Mouse (Mus musculus): Measurements from ENCODE around the gene Fos. TPM values are rescaled to one million over a fixed set of nuclear protein-coding genes. Genes with fewer than 3 reads are reported as not detected.
"Not testable (repeated sequence)": the region's sequence is repeated elsewhere in the genome, so short reads cannot be mapped to it uniquely, and the experiment has no call there.

The Fos gene
- total RNA-seq, 2 experiments from 2014 or later = 32.1 to 41.9 TPM

DNA sequence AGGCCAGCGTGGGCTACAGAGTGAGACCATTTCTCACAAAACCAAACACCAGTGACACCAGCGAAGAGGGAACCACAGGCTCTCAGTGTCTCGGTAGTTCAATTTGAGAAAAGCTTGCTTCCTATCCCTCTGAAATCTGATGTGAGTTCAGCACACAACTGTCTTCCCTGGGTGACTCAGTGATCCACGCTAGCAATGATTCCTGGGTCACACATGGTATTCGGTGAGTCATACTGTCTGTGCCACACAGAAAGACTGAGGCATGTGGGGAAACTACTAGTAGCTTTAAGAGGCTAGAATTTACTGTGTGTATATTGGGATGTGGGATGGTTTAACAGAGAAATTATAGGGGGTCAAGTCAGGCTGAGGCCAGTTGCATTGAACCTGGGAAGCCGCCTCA is 45.9 kb downstream of the Fos start:
- ATAC-seq (replicated peaks; ENCODE audit: low FRiP score, poor library complexity, severe bottlenecking) = no peak

DNA sequence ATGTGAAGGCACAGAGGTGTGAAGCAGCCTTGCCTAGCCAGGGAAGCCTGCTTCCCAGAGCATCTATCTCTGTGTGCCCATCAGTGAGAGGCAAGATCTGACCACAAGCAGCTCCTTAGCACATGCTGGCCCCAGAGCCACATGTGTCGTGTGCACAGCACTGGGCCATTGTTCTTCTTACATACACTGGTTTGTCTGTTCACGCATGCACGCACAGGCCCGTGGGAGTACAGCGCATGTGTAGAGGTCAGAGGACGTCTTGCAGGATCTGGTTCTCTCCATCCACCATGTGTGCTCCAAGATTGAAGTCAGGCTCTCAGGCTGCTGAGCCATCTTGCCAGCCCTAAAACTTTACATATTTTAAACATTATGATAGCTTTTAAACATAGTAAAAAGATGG is 47.4 kb downstream of the Fos start:
- ATAC-seq (replicated peaks; ENCODE audit: low FRiP score, poor library complexity, severe bottlenecking) = no peak

DNA sequence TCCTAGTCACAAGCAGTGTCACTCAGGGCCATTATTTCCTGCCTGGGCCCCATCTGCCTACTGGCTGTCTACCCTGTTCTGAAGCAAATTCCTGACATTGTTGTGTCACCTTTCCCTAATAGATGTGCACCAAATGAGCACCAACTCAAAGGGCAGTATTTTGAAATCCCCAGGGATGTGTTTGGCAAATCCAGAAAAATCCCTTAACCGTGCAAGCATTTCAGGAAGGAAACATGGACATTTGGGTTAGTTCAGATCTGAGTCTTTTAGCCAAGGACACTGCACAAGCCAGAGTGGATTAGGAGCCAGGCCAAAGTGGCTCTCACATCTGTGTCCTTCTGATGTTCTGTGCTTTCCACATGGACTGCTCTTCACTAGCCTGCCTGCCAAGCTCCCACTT is 48.0 kb downstream of the Fos start:
- no peak for ATAC-seq (replicated peaks; ENCODE audit: low FRiP score, poor library complexity, severe bottlenecking)

GRCm38 (mm10) chr12:85522631-85523388 is 49.1 kb downstream of the Fos start:
- no peak for ATAC-seq (replicated peaks; ENCODE audit: low FRiP score, poor library complexity, severe bottlenecking)

DNA sequence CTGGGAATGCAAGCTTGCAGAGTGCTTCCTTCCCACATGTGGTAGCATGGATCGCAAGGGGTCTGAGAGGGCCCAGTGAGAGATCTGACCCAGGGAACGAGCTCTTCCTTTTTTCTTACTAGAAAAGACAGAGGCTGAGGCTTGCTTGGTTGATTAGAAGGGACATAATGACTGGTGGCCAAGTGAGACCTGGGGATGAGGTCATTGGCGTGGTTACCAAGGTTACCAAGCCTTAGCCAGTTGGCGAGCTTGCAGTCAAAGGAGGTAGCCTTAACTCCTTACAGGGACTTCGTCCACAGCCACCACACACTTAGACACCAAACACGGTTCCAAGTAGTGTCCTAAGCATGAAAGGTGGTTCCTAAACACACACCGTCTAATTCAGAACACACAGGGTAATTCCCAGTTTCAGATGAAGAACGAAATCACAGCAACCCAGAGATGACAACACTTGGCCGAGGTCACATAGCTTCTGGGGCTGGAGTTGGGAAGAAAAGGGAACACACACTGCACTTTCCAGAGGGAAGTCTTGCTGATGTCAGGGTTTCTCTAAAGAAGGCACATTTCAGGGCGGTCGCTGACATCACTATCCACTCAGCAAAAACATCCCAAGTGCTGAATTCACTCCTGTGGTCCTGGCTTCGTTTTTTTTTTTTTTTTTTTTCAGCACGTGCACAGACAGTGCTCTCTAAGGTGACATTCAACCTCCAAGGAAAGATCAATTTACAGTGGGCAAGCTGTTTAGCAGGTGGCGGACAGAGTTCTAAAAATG is 49.9 kb downstream of the Fos start:
- ATAC-seq (replicated peaks; ENCODE audit: low FRiP score, poor library complexity, severe bottlenecking) = no peak

DNA sequence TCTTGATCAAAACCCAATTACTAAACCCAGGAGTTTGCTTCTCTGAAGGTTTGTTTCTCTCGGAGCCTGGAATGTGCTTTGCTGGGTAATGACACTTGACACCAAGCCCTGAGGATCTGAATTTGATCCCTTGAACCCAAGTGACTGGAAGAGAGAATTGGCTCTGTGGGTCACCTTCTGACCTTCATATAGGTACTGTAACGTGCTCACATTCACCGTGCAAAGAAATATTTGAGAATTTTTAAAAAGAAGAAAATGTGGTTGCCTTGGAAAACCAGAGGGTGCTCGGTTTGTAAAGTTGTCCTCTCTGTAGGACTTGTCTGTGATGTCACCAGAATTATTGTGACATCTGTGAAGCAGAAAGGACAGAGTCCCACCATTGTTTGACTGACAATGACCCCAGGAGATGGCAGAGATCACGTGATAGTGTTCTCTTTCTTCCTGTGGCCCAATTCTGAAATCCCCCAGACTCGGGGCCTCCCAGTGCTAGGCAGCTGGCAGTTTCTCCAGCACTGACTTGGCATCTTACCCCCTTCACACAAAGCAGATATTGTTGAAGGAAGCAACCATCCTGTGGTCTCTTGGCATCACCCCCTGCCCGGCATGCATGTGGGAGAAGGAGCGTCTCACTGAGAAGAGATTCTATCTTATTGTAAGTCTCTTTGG is 50.6 kb downstream of the Fos start:
- ATAC-seq (replicated peaks; ENCODE audit: low FRiP score, poor library complexity, severe bottlenecking) = no peak

GRCm38 (mm10) chr12:85524859-85525495 is 51.3 kb downstream of the Fos start:
- ATAC-seq (replicated peaks; ENCODE audit: low FRiP score, poor library complexity, severe bottlenecking) = not testable (repeated sequence)

Other genes with a start within 250 kb of the Fos start
- 0.19 and 1.0 TPM in 2 replicates for gene Mlh3, start 203.3 kb upstream of the Fos start, total RNA-seq (2015; ENCODE audit: low replicate concordance)
- gene Mlh3, start 203.3 kb upstream of the Fos start, total RNA-seq (2017; ENCODE audit: low replicate concordance) = 2.2 and 2.6 TPM in 2 replicates
- 7.9 and 26.1 TPM in 2 replicates for gene Acyp1, start 185.5 kb upstream of the Fos start, total RNA-seq (2015; ENCODE audit: low replicate concordance)
- gene Acyp1, start 185.5 kb upstream of the Fos start, total RNA-seq (2017; ENCODE audit: low replicate concordance) = 13.6 and 21.0 TPM in 2 replicates
- gene Zc2hc1c, start 185.3 kb upstream of the Fos start, total RNA-seq (2015; ENCODE audit: low replicate concordance) = 0.42 TPM in 1 of 2 replicates, not detected in the other
- gene Zc2hc1c, start 185.3 kb upstream of the Fos start, total RNA-seq (2017; ENCODE audit: low replicate concordance) = 0.17 TPM in 1 of 2 replicates, not detected in the other
- gene Nek9, start 134.5 kb upstream of the Fos start, total RNA-seq (2015; ENCODE audit: low replicate concordance) = 5.8 and 11.5 TPM in 2 replicates
- 5.9 and 10.5 TPM in 2 replicates for gene Nek9, start 134.5 kb upstream of the Fos start, total RNA-seq (2017; ENCODE audit: low replicate concordance)
- gene Tmed10, start 99.0 kb upstream of the Fos start, total RNA-seq (2015; ENCODE audit: low replicate concordance) = 79.6 and 96.5 TPM in 2 replicates
- gene Tmed10, start 99.0 kb upstream of the Fos start, total RNA-seq (2017; ENCODE audit: low replicate concordance) = 29.9 and 45.4 TPM in 2 replicates
- gene Jdp2, start 125.1 kb downstream of the Fos start, total RNA-seq (2015; ENCODE audit: low replicate concordance) = 12.7 and 14.6 TPM in 2 replicates
- gene Jdp2, start 125.1 kb downstream of the Fos start, total RNA-seq (2017; ENCODE audit: low replicate concordance) = 12.4 and 13.7 TPM in 2 replicates
- 3.6 TPM in 1 of 2 replicates, not detected in the other for gene Batf, start 212.8 kb downstream of the Fos start, total RNA-seq (2015; ENCODE audit: low replicate concordance)
- gene Batf, start 212.8 kb downstream of the Fos start, total RNA-seq (2017; ENCODE audit: low replicate concordance) = 3.2 and 6.0 TPM in 2 replicates

Measured in erythroblast, adult 5-6 weeks (primary cell).